Mouse (Mus musculus): Measurements from ENCODE around the gene Tstd2.
A peak's percentile ranks its signal among the peaks of the same experiment; 100 is the strongest.

Tstd2 gene

GRCm38 (mm10) chr4:46119514-46120094 lies 18.9 kb downstream of the Tstd2 start:
- DNase-seq (ENCODE audit: low spot score in 2 of 2) = no peak

GRCm38 (mm10) chr4:46117536-46117935 lies 21.0 kb downstream of the Tstd2 start:
- no peak for DNase-seq (ENCODE audit: low spot score in 2 of 2)

- DNase-seq (ENCODE audit: low spot score in 2 of 2) = no peak
These were observed 21.8 kb downstream of the Tstd2 start for GRCm38 (mm10) chr4:46116544-46117175.

- DNase-seq (ENCODE audit: low spot score in 2 of 2) = no peak
These were observed 23.2 kb downstream of the Tstd2 start for GRCm38 (mm10) chr4:46115308-46115707.

- no peak for DNase-seq (ENCODE audit: low spot score in 2 of 2)
These were observed 27.1 kb downstream of the Tstd2 start for GRCm38 (mm10) chr4:46111361-46111760.

GRCm38 (mm10) chr4:46110084-46110483 lies 28.4 kb downstream of the Tstd2 start:
- no peak for DNase-seq (ENCODE audit: low spot score in 2 of 2)

- no peak for DNase-seq (ENCODE audit: low spot score in 2 of 2)
These were observed 36.3 kb downstream of the Tstd2 start for GRCm38 (mm10) chr4:46102078-46102769.

GRCm38 (mm10) chr4:46101211-46101711 lies 37.2 kb downstream of the Tstd2 start:
- DNase-seq (ENCODE audit: low spot score in 2 of 2) = no peak

- DNase-seq (ENCODE audit: low spot score in 2 of 2) = no peak
These were observed 38.0 kb downstream of the Tstd2 start for GRCm38 (mm10) chr4:46100539-46100938.

GRCm38 (mm10) chr4:46099132-46099531 lies 39.4 kb downstream of the Tstd2 start:
- no peak for DNase-seq (ENCODE audit: low spot score in 2 of 2)

GRCm38 (mm10) chr4:46097591-46097990 lies 40.9 kb downstream of the Tstd2 start:
- no peak for DNase-seq (ENCODE audit: low spot score in 2 of 2)

GRCm38 (mm10) chr4:46096546-46096945 lies 41.9 kb downstream of the Tstd2 start:
- no peak for DNase-seq (ENCODE audit: low spot score in 2 of 2)

- DNase-seq (ENCODE audit: low spot score in 2 of 2) = no peak
These were observed 42.7 kb downstream of the Tstd2 start for GRCm38 (mm10) chr4:46095826-46096159.

- DNase-seq (ENCODE audit: low spot score in 2 of 2) = no peak
These were observed 43.3 kb downstream of the Tstd2 start for GRCm38 (mm10) chr4:46094916-46095825.

GRCm38 (mm10) chr4:46092429-46093076 lies 45.9 kb downstream of the Tstd2 start:
- peak in 1 of 2 experiments; percentile 29 for DNase-seq (ENCODE audit: low spot score in 2 of 2)

GRCm38 (mm10) chr4:46089524-46090125 lies 48.9 kb downstream of the Tstd2 start:
- no peak for DNase-seq (ENCODE audit: low spot score in 2 of 2)

GRCm38 (mm10) chr4:46087852-46088251 lies 50.6 kb downstream of the Tstd2 start:
- peak; percentile 50 to 58 for DNase-seq (ENCODE audit: low spot score in 2 of 2)

- DNase-seq (ENCODE audit: low spot score in 2 of 2) = no peak
These were observed 51.1 kb downstream of the Tstd2 start for GRCm38 (mm10) chr4:46087427-46087771.

GRCm38 (mm10) chr4:46086718-46087426 lies 51.6 kb downstream of the Tstd2 start:
- no peak for DNase-seq (ENCODE audit: low spot score in 2 of 2)

GRCm38 (mm10) chr4:46085223-46085811 lies 53.2 kb downstream of the Tstd2 start:
- DNase-seq (ENCODE audit: low spot score in 2 of 2) = no peak

Measured in urinary bladder, adult 18-20 months (tissue).